Mouse (Mus musculus): ENCODE results near the gene Sf3b4.

Sf3b4 gene

DNA sequence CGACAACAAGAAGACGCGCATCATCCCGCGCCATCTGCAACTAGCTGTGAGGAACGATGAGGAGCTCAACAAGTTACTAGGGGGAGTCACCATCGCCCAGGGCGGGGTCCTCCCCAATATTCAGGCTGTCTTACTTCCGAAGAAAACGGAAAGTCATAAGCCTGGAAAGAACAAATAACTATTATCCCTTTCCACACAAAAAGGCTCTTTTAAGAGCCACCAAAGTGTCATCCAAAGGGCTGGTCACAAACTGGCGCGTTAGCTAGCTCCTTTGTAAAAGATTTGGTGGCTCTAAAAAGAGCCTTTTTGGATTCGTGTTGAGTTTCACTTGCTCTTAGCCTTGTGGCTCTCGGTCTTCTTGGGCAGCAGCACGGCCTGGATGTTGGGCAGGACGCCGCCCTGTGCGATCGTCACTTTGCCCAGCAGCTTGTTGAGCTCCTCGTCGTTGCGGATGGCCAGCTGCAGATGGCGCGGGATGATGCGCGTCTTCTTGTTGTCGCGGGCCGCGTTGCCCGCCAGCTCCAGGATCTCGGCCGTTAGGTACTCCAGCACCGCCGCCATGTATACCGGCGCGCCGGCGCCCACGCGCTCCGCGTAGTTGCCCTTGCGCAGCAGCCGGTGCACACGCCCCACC lies 48.1 kb downstream of the Sf3b4 start:
- DNase-seq, result peak in 1 of 2 experiments; percentile 15

DNA sequence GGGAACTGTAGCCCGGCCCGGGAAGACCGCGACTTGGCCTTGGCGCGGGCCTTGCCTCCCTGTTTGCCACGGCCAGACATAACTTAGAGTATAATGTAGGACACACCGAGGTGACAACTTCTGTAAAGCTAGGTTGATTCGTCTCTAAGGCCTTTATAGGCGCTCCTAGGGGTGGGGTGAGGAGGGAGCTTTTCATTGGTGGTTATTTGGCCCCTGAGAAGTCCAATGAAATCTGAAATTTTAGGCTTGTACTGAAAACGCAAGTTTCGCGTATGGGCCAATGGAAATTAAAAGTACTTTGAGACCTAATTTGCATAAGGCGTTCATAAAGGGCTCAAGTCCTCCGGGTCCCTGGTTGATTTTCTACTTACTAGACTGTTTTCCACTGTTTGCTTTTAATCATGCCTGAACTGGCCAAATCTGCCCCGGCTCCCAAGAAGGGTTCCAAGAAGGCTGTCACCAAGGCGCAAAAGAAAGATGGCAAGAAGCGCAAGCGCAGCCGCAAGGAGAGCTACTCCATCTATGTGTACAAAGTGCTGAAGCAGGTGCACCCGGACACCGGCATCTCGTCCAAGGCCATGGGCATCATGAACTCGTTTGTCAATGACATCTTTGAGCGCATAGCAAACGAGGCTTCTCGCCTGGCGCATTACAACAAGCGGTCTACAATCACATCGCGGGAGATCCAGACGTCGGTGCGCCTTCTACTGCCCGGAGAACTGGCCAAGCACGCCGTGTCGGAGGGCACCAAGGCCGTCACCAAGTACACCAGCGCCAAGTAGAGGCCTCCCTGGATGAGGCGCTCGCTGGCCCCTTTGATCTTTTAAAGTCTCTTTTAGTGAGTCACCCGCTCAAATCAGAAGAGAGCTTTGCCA lies 48.9 kb downstream of the Sf3b4 start, which contains the start of the genes Hist2h2ac and Hist2h2be:
TSS of gene Hist2h2ac (minus strand) at position 116 of the 875 bp plus-strand sequence.
TSS of gene Hist2h2be (plus strand) at position 355 of the 875 bp plus-strand sequence.
- peak; percentile 85 to 91 for DNase-seq

- no peak for DNase-seq
Observed at GRCm38 (mm10) chr3:96221640-96222038, 49.5 kb downstream of the Sf3b4 start.

DNA sequence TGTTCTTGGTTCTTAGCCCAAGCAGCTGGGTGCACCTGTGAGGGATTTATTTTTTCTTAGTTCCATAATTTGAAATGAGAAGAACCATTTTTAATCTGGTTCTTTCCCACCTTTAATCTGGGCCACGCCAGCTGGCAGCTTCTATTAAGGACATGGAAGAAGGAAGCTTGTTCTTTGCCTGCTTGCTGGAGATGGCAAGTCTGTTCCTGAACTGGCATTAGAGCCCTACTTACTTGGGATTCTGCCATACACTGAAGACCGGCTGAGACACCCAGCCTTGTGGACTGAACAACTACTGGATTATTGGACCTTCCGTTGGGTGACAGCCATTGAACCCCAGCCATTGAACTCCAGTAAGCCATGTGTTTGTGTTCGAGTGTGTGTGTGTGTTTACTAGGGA lies 50.6 kb downstream of the Sf3b4 start:
- DNase-seq, result no peak

DNA sequence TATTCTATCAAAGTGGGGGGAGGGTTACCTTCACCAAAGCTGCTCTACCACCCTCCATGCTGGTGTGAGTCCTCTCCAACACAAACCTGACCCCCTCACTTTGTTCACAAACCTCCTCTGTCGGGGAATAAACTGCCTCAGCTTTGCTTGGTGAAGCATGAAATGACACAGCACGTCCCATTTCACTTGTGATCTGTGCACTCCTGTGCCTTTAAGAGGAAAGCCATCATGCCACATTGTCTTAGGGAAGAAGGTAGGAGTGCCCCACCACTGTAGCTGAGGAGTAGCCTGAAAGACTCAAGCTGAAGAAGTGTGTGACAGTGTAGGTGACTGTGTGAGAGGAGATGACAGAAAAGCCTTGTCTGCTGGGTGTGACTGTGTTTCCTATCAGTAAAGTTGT lies 53.3 kb downstream of the Sf3b4 start:
- no peak for DNase-seq

Data from kidney, postnatal 25 days (tissue).